24 mouse cellular contexts compared by ENCODE assay signal in the genomic region with DNA sequence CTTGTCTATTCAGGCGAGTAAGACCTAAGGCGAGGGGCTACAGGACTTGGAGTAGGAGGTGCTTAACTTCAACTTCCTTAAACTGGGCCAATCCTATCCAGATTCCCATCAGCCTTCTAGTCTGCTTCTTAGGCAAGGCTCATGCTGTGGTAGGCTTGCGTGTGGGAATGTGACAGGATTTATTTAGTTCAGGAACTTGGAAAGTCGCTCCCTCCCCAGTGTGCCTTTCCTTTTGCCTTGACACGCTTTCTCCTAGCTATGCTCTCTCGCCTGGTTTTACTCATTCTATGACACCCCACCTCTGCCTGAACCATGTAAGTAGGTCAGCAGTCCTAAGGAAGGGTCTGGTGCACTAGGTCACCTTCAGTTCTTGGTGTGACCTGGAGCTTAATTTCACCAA. TPM values are rescaled to one million over a fixed set of nuclear protein-coding genes. Genes with fewer than 3 reads are reported as not detected.
A peak's percentile ranks its signal among the peaks of the same experiment; 100 is the strongest.
DNase-seq lines count a peak whose midpoint lies in the region; ATAC-seq and TF ChIP-seq lines count a peak whose summit lies in the region.
"Had no signal": no experiment of that assay in that cellular context is flagged by ENCODE, and none has a peak within 500 bp of the region (broad histone marks: within the 10 kb centered on the region; RNA-seq: fewer than 3 reads in every experiment).

No protein-coding gene starts in this region.

- H3K9me3 ChIP-seq in liver, postnatal 0 days (ENCODE audit: low read length): no peaks in the 10 kb centered on the region
- no peaks in the 10 kb centered on the region for H3K9me3 ChIP-seq in liver, embryonic 12.5 days (replicated peaks)
- H3K9me3 ChIP-seq: embryonic facial prominence, embryonic 10.5 days; forebrain, embryonic 13.5 days; G1E; heart, embryonic 13.5 days; hindbrain, embryonic 13.5 days had no signal

- 70% methylated on average over 6 of the region's 6 CpGs for whole genome bisulfite sequencing in liver, postnatal 0 days (ENCODE audit: insufficient replicate concordance)
- 70% methylated on average over 6 of the region's 6 CpGs for WGBS in liver, embryonic 12.5 days (ENCODE audit: insufficient replicate concordance)

- no peaks in the 10 kb centered on the region for H3K27me3 ChIP-seq in liver, postnatal 0 days (ENCODE audit: insufficient read depth, low read length)
- no peaks in the 10 kb centered on the region for H3K27me3 ChIP-seq in liver, embryonic 12.5 days (replicated peaks)
- H3K27me3 ChIP-seq: Patski had no signal

- 0 out of 2 replicates have a peak overlapping the region, but pooled peaks have one; percentile 2 for H3K27ac ChIP-seq in liver, postnatal 0 days (ENCODE audit: low read depth)
- no peak overlapping the region for H3K27ac ChIP-seq in liver, embryonic 12.5 days
- H3K27ac ChIP-seq: embryonic facial prominence, embryonic 10.5 days; forebrain, embryonic 13.5 days; heart, embryonic 13.5 days; hindbrain, embryonic 13.5 days; hindbrain, postnatal 0 days had no signal

- H3K9ac ChIP-seq in liver, postnatal 0 days (replicated peaks): no peak overlapping the region
- H3K9ac ChIP-seq in liver, embryonic 12.5 days: no peak overlapping the region
- H3K9ac ChIP-seq: forebrain, embryonic 13.5 days; heart, embryonic 13.5 days; hindbrain, embryonic 13.5 days had no signal

- no peak for TF ChIP-seq CTCF in liver, postnatal 0 days (IDR thresholded peaks at IDR 0.05; ENCODE audit: low read depth)

- H3K36me3 ChIP-seq in liver, postnatal 0 days (replicated peaks; ENCODE audit: insufficient read depth, low read length): no peaks in the 10 kb centered on the region
- H3K36me3 ChIP-seq in liver, embryonic 12.5 days: no peaks in the 10 kb centered on the region
- H3K36me3 ChIP-seq: embryonic facial prominence, embryonic 10.5 days; G1E; heart, embryonic 13.5 days; hindbrain, embryonic 13.5 days had no signal

- no peak for DNase-seq in frontal cortex, postnatal 25 days (ENCODE audit: low spot score in 2 of 2)
- no peak for DNase-seq in liver, postnatal 0 days
- DNase-seq in MEL-GATA-1-ER (ENCODE audit: extremely low read depth, low read depth): peak; percentile 37
- DNase-seq in spleen, postnatal 4 days (ENCODE audit: low spot score in 2 of 2): no peak
- DNase-seq: adrenal gland, adult 8-10 months; adrenal gland, postnatal 36 days; cerebellum, adult 8-10 months; cerebellum, postnatal 14 days; gastrocnemius, postnatal 10 days; heart, postnatal 36 days; kidney, adult 8-10 months had no signal

- H3K4me3 ChIP-seq in liver, postnatal 0 days (ENCODE audit: low read depth, low read length): no peak overlapping the region
- H3K4me3 ChIP-seq in liver, embryonic 12.5 days: no peak overlapping the region
- H3K4me3 ChIP-seq: forebrain, embryonic 13.5 days; hindbrain, embryonic 13.5 days had no signal

- TF ChIP-seq EP300 in liver, postnatal 0 days (IDR thresholded peaks at IDR 0.05; ENCODE audit: low read depth): no peak

- no peak overlapping the region for H3K4me2 ChIP-seq in liver, postnatal 0 days (ENCODE audit: low read depth, low read length)
- H3K4me2 ChIP-seq in liver, embryonic 12.5 days: no peak overlapping the region
- H3K4me2 ChIP-seq: forebrain, embryonic 13.5 days; hindbrain, embryonic 13.5 days had no signal

- peaks cover 4% of the 10 kb centered on the region; the same call in 1 of the 2 replicates for H3K4me1 ChIP-seq in liver, postnatal 0 days (ENCODE audit: insufficient read depth)
- peaks cover 15% of the 10 kb centered on the region; the same call in 1 of the 2 replicates for H3K4me1 ChIP-seq in liver, embryonic 12.5 days
- H3K4me1 ChIP-seq: forebrain, embryonic 13.5 days had no signal

- peak; percentile 59; the same call in 1 of the 2 replicates for ATAC-seq in frontal cortex, adult (ENCODE audit: low TSS enrichment)
- no peak for ATAC-seq in liver, postnatal 0 days
- no peak for ATAC-seq in liver, embryonic 12.5 days
- ATAC-seq in megakaryocyte progenitor cell, adult 5-6 weeks (replicated peaks; ENCODE audit: poor library complexity): peak; percentile 49
- ATAC-seq in CD4-positive, CD25-positive, alpha-beta regulatory T cell, adult 4 months: no peak
- ATAC-seq: activated CD4-positive, CD25-positive, alpha-beta regulatory T cell, adult 4 months; forebrain, embryonic 13.5 days; hindbrain, postnatal 0 days; intestine, embryonic 16.5 days; Patski had no signal

RNA-seq across cellular contexts. Expression of gene Prdm1, which starts 9.8 kb away (rescaled TPM):
- 0.15 and 0.20 TPM in 2 replicates for polyA plus RNA-seq in liver, postnatal 0 days (2015; fragmentation: Nextera tagmentation; extraction: Ambion mirVana)
- 0.26 and 0.41 TPM in 2 replicates for polyA plus RNA-seq in liver, embryonic 12.5 days (2016; fragmentation: Nextera tagmentation; extraction: Ambion mirVana)
- total RNA-seq in megakaryocyte progenitor cell, adult 5-6 weeks (2015): 0.17 and 0.25 TPM in 2 replicates
- total RNA-seq in megakaryocyte progenitor cell, adult 5-6 weeks (2017): 0.08 and 0.14 TPM in 2 replicates
- 10 to 100 TPM; 16.5 to 19.8 TPM for polyA plus RNA-seq in CD4-positive, CD25-positive, alpha-beta regulatory T cell, adult 4 months (2017; shearing (Covaris generic))

Comparison
In these comparisons a context has a peak if more than half of its experiments do, and no peak if none do; other contexts are left out.
1. ATAC-seq: peak in frontal cortex, adult (single experiment) and megakaryocyte progenitor cell, adult 5-6 weeks (single experiment); none in liver, postnatal 0 days (single experiment), liver, embryonic 12.5 days (single experiment) and CD4-positive, CD25-positive, alpha-beta regulatory T cell, adult 4 months (single experiment).
2. RNA of gene Prdm1, which starts 9.8 kb away (polyA plus RNA-seq): 16.5 to 19.8 TPM in CD4-positive, CD25-positive, alpha-beta regulatory T cell, adult 4 months; 0.26 to 0.41 TPM in liver, embryonic 12.5 days and 0.15 to 0.20 TPM in liver, postnatal 0 days; every median in the first group is over 10 times any median in the second.